Mouse (Mus musculus) heart, embryonic 16.5 days (tissue): ENCODE results near the gene Cep164. TPM values are rescaled to one million over a fixed set of nuclear protein-coding genes. Genes with fewer than 3 reads are reported as not detected.

Source experiments
- ATAC-seq: fragments of 200-750 bp; cut with Nextera tagmentation; replicated peaks from 2 replicates; pipeline ENCODE4 v1.8.0; 2017; ENCODE audit warnings: moderate number of reproducible peaks; ENCODE audit not compliant: insufficient read depth, low FRiP score; ENCODE audit errors: extremely low read depth
- H3K27ac ChIP-seq: fragments of 300-500 bp; sonication (generic); 2 replicates; pipeline ENCODE4 v1.5.1; 2014; ENCODE audit warnings: mild to moderate bottlenecking, low read length, control low read depth, moderate library complexity
- H3K27me3 ChIP-seq: fragments of 300-500 bp; sonication (generic); 2 replicates; pipeline ENCODE4 v1.6.1; 2014; ENCODE audit warnings: low read length, mixed read lengths; ENCODE audit not compliant: control insufficient read depth, insufficient read depth
- H3K36me3 ChIP-seq: fragments of 300-500 bp; sonication (generic); 2 replicates; pipeline ENCODE4 v1.6.1; 2014; ENCODE audit not compliant: control insufficient read depth, insufficient read depth
- H3K4me1 ChIP-seq: fragments of 300-500 bp; sonication (generic); 2 replicates; pipeline ENCODE4 v1.6.1; 2014; ENCODE audit warnings: low read length, mixed read lengths; ENCODE audit not compliant: control insufficient read depth, insufficient read depth
- H3K4me2 ChIP-seq: fragments of 300-500 bp; sonication (generic); 2 replicates; pipeline ENCODE4 v1.6.1; 2014; ENCODE audit warnings: low read depth, mild to moderate bottlenecking, control low read depth, low read length
- H3K4me3 ChIP-seq: fragments of 300-500 bp; sonication (generic); 2 replicates; pipeline ENCODE4 v1.5.1; 2014; ENCODE audit warnings: mild to moderate bottlenecking, control low read depth, low read length
- H3K9ac ChIP-seq: fragments of 300-500 bp; sonication (generic); 2 replicates; pipeline ENCODE4 v1.6.1; 2014; ENCODE audit warnings: low read length, control low read depth
- H3K9me3 ChIP-seq: fragments of 300-500 bp; sonication (generic); replicated peaks from 2 replicates; pipeline ENCODE4 v1.6.1; 2016; ENCODE audit warnings: low read length; ENCODE audit not compliant: control insufficient read depth
- WGBS: fragments of 180-500 bp; shearing (Covaris S2); extraction: QIAGEN DNeasy Blood & Tissue Kit; methylation state at CpG from one replicate; pipeline ENCODE4 v1.1.7; 2014; 5-methylcytosine and 5-hydroxymethylcytosine counted together
- polyA plus RNA-seq: library from polyadenylated mRNA; unstranded; fragments of >200 nt; fragmentation: Nextera tagmentation; extraction: Ambion mirVana; gene quantifications from 2 replicates; pipeline ENCODE4 v1.2.1, GENCODE M21; 2015

Cep164 gene
- polyA plus RNA-seq, 1 experiment from 2014 or later: 14.7 TPM

GRCm38 (mm10) chr9:45840331-45840730, 11.8 kb upstream of the Cep164 start:
- peaks cover 25% of the 10 kb centered on the region for H3K4me1 ChIP-seq
- H3K27ac ChIP-seq: peak overlapping the region; percentile 12
- no peaks in the 10 kb centered on the region for H3K9me3 ChIP-seq
- peak overlapping the region; percentile 85 for H3K9ac ChIP-seq
- H3K36me3 ChIP-seq: no peaks in the 10 kb centered on the region
- H3K27me3 ChIP-seq: no peaks in the 10 kb centered on the region
- WGBS: 21% methylated on average over 5 of the region's 5 CpGs
- peak overlapping the region; percentile 73 for H3K4me3 ChIP-seq
- peak overlapping the region; percentile 78 for H3K4me2 ChIP-seq
- ATAC-seq: peak; percentile 17

GRCm38 (mm10) chr9:45839982-45840300, 11.4 kb upstream of the Cep164 start:
- ATAC-seq: peak; percentile 7; the same call in 1 of the 2 replicates
- 44% methylated on average over 7 of the region's 7 CpGs for WGBS

GRCm38 (mm10) chr9:45839139-45839981, 10.9 kb upstream of the Cep164 start:
- Histone ChIP-seq H3K4me2 (peak overlapping the region; percentile 78), H3K9ac (peak overlapping the region; percentile 85), H3K36me3 (no peaks in the 10 kb centered on the region), H3K4me3 (peak overlapping the region; percentile 73), H3K27me3 (no peaks in the 10 kb centered on the region), H3K27ac (peak overlapping the region; percentile 60), H3K4me1 (peaks cover 25% of the 10 kb centered on the region), H3K9me3 (no peaks in the 10 kb centered on the region)
- whole genome bisulfite sequencing: 7% methylated on average over 16 of the region's 17 CpGs
- peak; percentile 19; the same call in 1 of the 2 replicates for ATAC-seq

More at GRCm38 (mm10) chr9:45839982-45840300, 11.4 kb upstream of the Cep164 start:
- Histone ChIP-seq H3K9ac (peak overlapping the region; percentile 85), H3K4me3 (peak overlapping the region; percentile 73), H3K4me2 (peak overlapping the region; percentile 78), H3K36me3 (no peaks in the 10 kb centered on the region), H3K4me1 (peaks cover 25% of the 10 kb centered on the region), H3K27ac (peak overlapping the region; percentile 12), H3K9me3 (no peaks in the 10 kb centered on the region), H3K27me3 (no peaks in the 10 kb centered on the region)

GRCm38 (mm10) chr9:45838434-45839138, 10.1 kb upstream of the Cep164 start, which contains the start of gene Bace1:
Bace1 (plus strand) TSS chr9:45838580.
- H3K9me3 ChIP-seq: no peaks in the 10 kb centered on the region
- H3K4me3 ChIP-seq: peak within 1 kb of the TSS; percentile 73
- under 1% methylated on average over 40 of the region's 40 CpGs for WGBS
- ATAC-seq: peak; percentile 61
- peak within 1 kb of the TSS; percentile 78 for H3K4me2 ChIP-seq
- peaks cover 25% of the 10 kb centered on the region for H3K4me1 ChIP-seq
- H3K27ac ChIP-seq: peak within 1 kb of the TSS; percentile 60
- no peaks in the 10 kb centered on the region for H3K27me3 ChIP-seq
- no peaks in the 10 kb centered on the region for H3K36me3 ChIP-seq
- H3K9ac ChIP-seq: peak within 1 kb of the TSS; percentile 85

GRCm38 (mm10) chr9:45838069-45838433, 9.6 kb upstream of the Cep164 start:
- no peaks in the 10 kb centered on the region for H3K9me3 ChIP-seq
- no peaks in the 10 kb centered on the region for H3K27me3 ChIP-seq
- no peaks in the 10 kb centered on the region for H3K36me3 ChIP-seq
- no peak overlapping the region for H3K9ac ChIP-seq
- no peak overlapping the region for H3K27ac ChIP-seq
- H3K4me3 ChIP-seq: peak overlapping the region; percentile 73
- peaks cover 25% of the 10 kb centered on the region for H3K4me1 ChIP-seq
- no peak for ATAC-seq
- 11% methylated on average over 4 of the region's 4 CpGs for WGBS
- H3K4me2 ChIP-seq: peak overlapping the region; percentile 78

- Histone ChIP-seq H3K9ac (no peak overlapping the region), H3K36me3 (no peaks in the 10 kb centered on the region), H3K27ac (no peak overlapping the region), H3K4me1 (0 out of 2 replicates have a peak, but pooled peaks cover 2% of the 10 kb centered on the region), H3K4me3 (no peak overlapping the region), H3K27me3 (no peaks in the 10 kb centered on the region), H3K4me2 (no peak overlapping the region), H3K9me3 (peaks cover 8% of the 10 kb centered on the region)
- WGBS: 65% methylated on average over 2 of the region's 2 CpGs
- ATAC-seq: no peak
Observed at GRCm38 (mm10) chr9:45833461-45833860, 5.0 kb upstream of the Cep164 start.

GRCm38 (mm10) chr9:45832898-45833297, 4.4 kb upstream of the Cep164 start:
- no peak overlapping the region for H3K27ac ChIP-seq
- 86% methylated on average over 2 of the region's 2 CpGs for WGBS
- H3K36me3 ChIP-seq: no peaks in the 10 kb centered on the region
- ATAC-seq: no peak
- no peak overlapping the region for H3K9ac ChIP-seq
- H3K27me3 ChIP-seq: no peaks in the 10 kb centered on the region
- 0 out of 2 replicates have a peak, but pooled peaks cover under 1% of the 10 kb centered on the region for H3K4me1 ChIP-seq
- H3K9me3 ChIP-seq: peaks cover 8% of the 10 kb centered on the region
- no peak overlapping the region for H3K4me3 ChIP-seq
- H3K4me2 ChIP-seq: no peak overlapping the region

GRCm38 (mm10) chr9:45829107-45829506, 616 bp upstream of the Cep164 start:
- 28% methylated on average over 10 of the region's 10 CpGs for WGBS
- no peak for ATAC-seq
- peak overlapping the region; percentile 76 for H3K4me2 ChIP-seq
- H3K27ac ChIP-seq: no peak overlapping the region
- peaks cover 8% of the 10 kb centered on the region for H3K9me3 ChIP-seq
- no peaks in the 10 kb centered on the region for H3K36me3 ChIP-seq
- H3K4me3 ChIP-seq: peak overlapping the region; percentile 61
- peaks cover 9% of the 10 kb centered on the region; the same call in 1 of the 2 replicates for H3K4me1 ChIP-seq
- no peak overlapping the region for H3K9ac ChIP-seq
- H3K27me3 ChIP-seq: no peaks in the 10 kb centered on the region
